Mouse (Mus musculus) lung, embryonic 16.5 days (tissue): ENCODE results near the gene Satb2. TPM values are rescaled to one million over a fixed set of nuclear protein-coding genes. Genes with fewer than 3 reads are reported as not detected.

Experiments used
- ATAC-seq: fragments of 200-750 bp; cut with Nextera tagmentation; 2 replicates; pipeline ENCODE4 v1.8.0; 2017; ENCODE audit warnings: low read depth, mild to moderate bottlenecking, moderate library complexity
- H3K27ac ChIP-seq: fragments of 300-500 bp; sonication (generic); 2 replicates; pipeline ENCODE4 v1.5.1; 2014; ENCODE audit warnings: mild to moderate bottlenecking, control low read depth, low read length
- H3K27me3 ChIP-seq: fragments of 300-500 bp; sonication (generic); 2 replicates; pipeline ENCODE4 v1.6.1; 2014; ENCODE audit warnings: low read depth, low read length, mixed read lengths; ENCODE audit not compliant: control insufficient read depth, insufficient read depth
- H3K36me3 ChIP-seq: fragments of 300-500 bp; sonication (generic); 2 replicates; pipeline ENCODE4 v1.6.1; 2014; ENCODE audit warnings: low read length; ENCODE audit not compliant: control insufficient read depth, insufficient read depth
- H3K4me1 ChIP-seq: fragments of 300-500 bp; sonication (generic); replicated peaks from 2 replicates; pipeline ENCODE4 v1.6.1; 2014; ENCODE audit warnings: low read length, mixed read lengths; ENCODE audit not compliant: control insufficient read depth, insufficient read depth
- H3K4me2 ChIP-seq: fragments of 300-500 bp; sonication (generic); 2 replicates; pipeline ENCODE4 v1.6.1; 2014; ENCODE audit warnings: low read depth, low read length, control low read depth
- H3K4me3 ChIP-seq: fragments of 300-500 bp; sonication (generic); 2 replicates; pipeline ENCODE4 v1.5.1; 2014; ENCODE audit warnings: mild to moderate bottlenecking, low read length, control low read depth
- H3K9ac ChIP-seq: fragments of 300-500 bp; sonication (generic); 2 replicates; pipeline ENCODE4 v1.6.1; 2014; ENCODE audit warnings: low read length, control low read depth
- H3K9me3 ChIP-seq: fragments of 300-500 bp; sonication (generic); 2 replicates; pipeline ENCODE4 v1.6.1; 2016; ENCODE audit warnings: low read length; ENCODE audit not compliant: control insufficient read depth
- WGBS: fragments of 180-500 bp; shearing (Covaris S2); extraction: QIAGEN DNeasy Blood & Tissue Kit; methylation state at CpG from one replicate; pipeline ENCODE4 v1.1.7; 2014; 5-methylcytosine and 5-hydroxymethylcytosine counted together
- polyA plus RNA-seq: library from polyadenylated mRNA; unstranded; fragments of >200 nt; fragmentation: Nextera tagmentation; extraction: Ambion mirVana; gene quantifications from 2 replicates; pipeline ENCODE4 v1.2.1, GENCODE M21; 2015

Gene Satb2
- polyA plus RNA-seq, 1 experiment from 2014 or later: 0.54 TPM

DNA sequence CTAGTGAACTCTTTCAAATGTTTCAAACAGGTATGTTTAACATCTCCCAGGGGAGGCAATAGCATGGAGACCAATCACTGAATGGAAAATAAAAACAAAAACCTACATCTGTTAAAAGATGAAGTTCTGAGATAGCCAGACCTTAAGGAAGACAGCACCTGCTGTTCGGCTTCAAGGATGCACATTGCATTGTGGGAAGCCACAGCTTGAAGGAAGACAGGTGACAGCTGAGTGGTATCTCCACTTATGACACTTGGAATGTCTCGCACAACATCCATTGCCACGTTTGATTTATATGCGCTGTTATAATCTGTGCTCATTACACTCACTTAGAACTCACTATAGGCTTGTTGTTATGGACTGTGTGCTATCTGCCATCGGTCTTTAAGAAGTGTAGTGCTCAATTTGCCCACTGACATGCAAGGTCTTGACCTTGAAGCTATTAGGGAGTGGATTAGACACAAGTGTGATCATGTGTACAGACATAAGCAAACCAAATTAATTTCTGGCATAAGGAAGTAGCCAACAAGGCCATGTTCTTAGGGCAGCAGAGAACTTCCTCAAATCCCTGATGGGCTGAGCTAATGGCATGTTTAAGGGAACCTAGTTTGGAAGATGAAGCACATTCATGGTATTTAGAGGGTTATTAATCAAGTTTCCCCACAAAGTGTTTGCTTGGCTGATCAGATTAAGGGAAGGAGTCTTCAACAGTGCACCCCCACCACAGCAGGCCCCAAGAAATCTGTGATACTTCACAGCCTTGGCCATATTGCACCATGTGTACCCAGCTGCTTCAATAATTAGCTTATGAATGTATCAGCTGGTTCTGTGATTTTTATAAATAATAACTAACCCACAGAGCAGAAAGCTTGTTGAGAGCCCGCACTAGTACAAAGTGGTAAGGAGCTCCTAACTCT, 144.2 kb downstream of the Satb2 start:
- 77% methylated on average over 6 of the region's 6 CpGs for WGBS
- H3K9me3 ChIP-seq: no peaks in the 10 kb centered on the region
- H3K9ac ChIP-seq: no peak overlapping the region
- H3K36me3 ChIP-seq: no peaks in the 10 kb centered on the region
- H3K4me2 ChIP-seq: no peak overlapping the region
- H3K27ac ChIP-seq: no peak overlapping the region
- no peaks in the 10 kb centered on the region for H3K27me3 ChIP-seq
- H3K4me1 ChIP-seq: no peaks in the 10 kb centered on the region
- no peak overlapping the region for H3K4me3 ChIP-seq
- no peak for ATAC-seq

DNA sequence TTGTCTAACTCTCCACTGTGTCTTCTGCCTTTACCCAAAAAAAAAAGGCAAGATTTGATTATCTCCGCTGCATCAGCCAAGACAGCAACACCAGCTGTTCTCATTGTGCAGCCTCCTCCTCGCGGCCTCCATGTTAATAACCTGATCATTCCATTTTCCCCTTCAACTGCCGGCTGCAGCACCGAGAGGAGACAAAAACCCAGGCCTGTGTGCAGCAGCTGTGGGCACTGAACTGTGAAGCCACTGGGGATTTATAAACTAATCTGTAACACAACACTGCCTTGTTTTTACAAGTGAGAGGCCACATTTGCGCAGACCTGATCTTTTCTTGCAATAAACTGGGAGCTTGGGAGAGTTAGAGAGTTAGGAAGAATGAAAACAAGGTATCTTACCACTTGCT, 145.1 kb downstream of the Satb2 start:
- H3K9me3 ChIP-seq: no peaks in the 10 kb centered on the region
- 66% methylated on average over 6 of the region's 6 CpGs for WGBS
- no peaks in the 10 kb centered on the region for H3K36me3 ChIP-seq
- no peak for ATAC-seq
- H3K4me1 ChIP-seq: no peaks in the 10 kb centered on the region
- no peak overlapping the region for H3K9ac ChIP-seq
- H3K27me3 ChIP-seq: no peaks in the 10 kb centered on the region
- H3K4me2 ChIP-seq: no peak overlapping the region
- no peak overlapping the region for H3K4me3 ChIP-seq
- no peak overlapping the region for H3K27ac ChIP-seq

DNA sequence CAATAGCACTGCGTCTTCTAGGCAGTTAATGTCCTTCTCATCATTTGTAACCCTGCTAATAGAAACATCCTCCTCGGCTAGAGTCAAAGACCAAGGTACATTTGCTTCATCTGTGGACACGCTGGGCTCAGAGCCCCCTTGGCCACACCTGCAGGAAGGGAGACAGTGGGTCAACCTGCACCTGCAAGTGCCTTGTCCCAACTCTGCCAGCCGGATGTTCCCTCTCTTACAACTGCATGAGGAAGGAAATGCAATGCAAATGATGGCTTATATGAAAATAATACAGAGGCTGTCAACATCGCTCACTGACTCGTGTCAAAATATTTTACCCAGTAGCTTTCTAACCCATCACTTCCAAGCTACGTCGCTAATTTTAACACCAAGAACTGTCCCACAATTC, 145.7 kb downstream of the Satb2 start:
- no peaks in the 10 kb centered on the region for H3K9me3 ChIP-seq
- no peaks in the 10 kb centered on the region for H3K36me3 ChIP-seq
- no peaks in the 10 kb centered on the region for H3K27me3 ChIP-seq
- no peak overlapping the region for H3K27ac ChIP-seq
- 88% methylated on average over 8 of the region's 8 CpGs for WGBS
- H3K4me2 ChIP-seq: no peak overlapping the region
- H3K4me1 ChIP-seq: no peaks in the 10 kb centered on the region
- no peak overlapping the region for H3K9ac ChIP-seq
- H3K4me3 ChIP-seq: no peak overlapping the region
- ATAC-seq: no peak

DNA sequence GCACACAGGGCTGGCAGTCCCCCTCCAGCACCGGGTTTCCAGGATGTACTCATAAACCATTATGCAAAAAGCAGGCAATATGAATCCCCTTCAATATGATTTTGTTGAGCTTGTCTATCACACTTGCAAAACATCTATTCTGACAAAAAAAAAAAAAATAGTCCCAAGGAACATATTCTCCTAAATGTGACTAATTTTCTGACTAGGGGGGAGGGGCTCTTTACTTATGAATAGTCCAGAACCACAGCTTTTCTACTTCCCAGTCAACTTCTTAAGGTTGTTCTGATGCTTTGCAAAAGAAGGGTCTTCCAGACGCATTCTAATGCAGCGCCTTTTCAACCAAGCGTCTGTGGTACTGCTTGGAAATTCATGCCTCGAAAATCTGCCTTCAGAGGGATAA, 155.7 kb downstream of the Satb2 start:
- Histone ChIP-seq H3K4me2 (no peak overlapping the region), H3K9ac (no peak overlapping the region)
- WGBS: 85% methylated on average over 5 of the region's 5 CpGs

GRCm38 (mm10) chr1:56822025-56822424, 156.4 kb downstream of the Satb2 start:
- Histone ChIP-seq H3K4me3 (no peak overlapping the region), H3K9ac (no peak overlapping the region), H3K27ac (no peak overlapping the region), H3K4me2 (no peak overlapping the region), H3K36me3 (no peaks in the 10 kb centered on the region), H3K27me3 (no peaks in the 10 kb centered on the region), H3K4me1 (no peaks in the 10 kb centered on the region), H3K9me3 (no peaks in the 10 kb centered on the region)
- ATAC-seq: no peak
- 52% methylated on average over 3 of the region's 3 CpGs for WGBS

More for the DNA sequence above, 155.7 kb downstream of the Satb2 start:
- ATAC-seq: no peak
- no peaks in the 10 kb centered on the region for H3K27me3 ChIP-seq
- no peak overlapping the region for H3K4me3 ChIP-seq
- no peaks in the 10 kb centered on the region for H3K36me3 ChIP-seq
- no peaks in the 10 kb centered on the region for H3K9me3 ChIP-seq
- H3K27ac ChIP-seq: no peak overlapping the region
- no peaks in the 10 kb centered on the region for H3K4me1 ChIP-seq

DNA sequence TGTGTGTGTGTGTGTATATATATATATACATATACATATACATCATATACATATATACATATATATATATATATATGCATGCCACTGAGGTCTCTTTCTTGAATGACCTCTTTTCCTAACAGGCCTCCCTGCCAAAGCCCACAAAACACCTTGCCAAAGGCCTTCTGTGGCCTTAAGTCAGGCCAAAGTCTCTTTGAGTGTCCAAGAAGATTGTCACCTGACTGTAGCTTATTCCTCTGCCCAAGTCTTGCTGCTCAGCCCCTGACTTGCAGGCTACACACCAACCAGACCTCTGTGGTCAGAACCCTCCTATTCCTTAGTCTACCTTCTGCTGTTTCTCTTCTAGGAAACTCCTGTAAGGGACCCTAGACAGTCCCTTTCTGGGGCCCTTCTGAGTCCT, 164.9 kb downstream of the Satb2 start:
- Histone ChIP-seq H3K9ac (no peak overlapping the region), H3K36me3 (no peaks in the 10 kb centered on the region), H3K4me3 (no peak overlapping the region)

DNA sequence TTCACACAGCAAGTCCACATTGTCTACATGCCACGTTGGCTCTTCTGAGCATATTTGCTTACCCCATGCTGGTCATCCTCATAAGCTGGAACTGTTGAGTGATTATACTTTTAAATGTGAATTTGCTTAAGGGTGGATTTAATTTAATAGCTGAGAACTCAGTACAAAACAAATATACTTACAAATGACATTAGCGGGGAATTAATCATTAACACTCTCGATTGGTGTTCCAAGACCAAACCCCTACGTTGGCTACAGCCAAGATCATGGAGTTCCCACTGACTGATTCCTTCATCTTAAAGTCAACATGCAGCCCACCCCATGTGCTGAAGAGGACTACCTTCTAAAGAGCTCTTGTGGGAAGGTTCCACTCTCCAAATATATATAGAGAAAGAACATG, 165.5 kb downstream of the Satb2 start:
- H3K4me2 ChIP-seq: no peak overlapping the region
- H3K36me3 ChIP-seq: no peaks in the 10 kb centered on the region
- no peaks in the 10 kb centered on the region for H3K27me3 ChIP-seq
- no peak for ATAC-seq
- H3K4me3 ChIP-seq: no peak overlapping the region
- H3K9me3 ChIP-seq: no peaks in the 10 kb centered on the region
- no peak overlapping the region for H3K27ac ChIP-seq
- H3K9ac ChIP-seq: no peak overlapping the region
- 76% methylated on average over 4 of the region's 4 CpGs for WGBS
- no peaks in the 10 kb centered on the region for H3K4me1 ChIP-seq

More for the DNA sequence above, 164.9 kb downstream of the Satb2 start:
- no peak for ATAC-seq
- H3K27me3 ChIP-seq: no peaks in the 10 kb centered on the region
- H3K4me1 ChIP-seq: no peaks in the 10 kb centered on the region
- no peaks in the 10 kb centered on the region for H3K9me3 ChIP-seq
- no peak overlapping the region for H3K27ac ChIP-seq
- no peak overlapping the region for H3K4me2 ChIP-seq

DNA sequence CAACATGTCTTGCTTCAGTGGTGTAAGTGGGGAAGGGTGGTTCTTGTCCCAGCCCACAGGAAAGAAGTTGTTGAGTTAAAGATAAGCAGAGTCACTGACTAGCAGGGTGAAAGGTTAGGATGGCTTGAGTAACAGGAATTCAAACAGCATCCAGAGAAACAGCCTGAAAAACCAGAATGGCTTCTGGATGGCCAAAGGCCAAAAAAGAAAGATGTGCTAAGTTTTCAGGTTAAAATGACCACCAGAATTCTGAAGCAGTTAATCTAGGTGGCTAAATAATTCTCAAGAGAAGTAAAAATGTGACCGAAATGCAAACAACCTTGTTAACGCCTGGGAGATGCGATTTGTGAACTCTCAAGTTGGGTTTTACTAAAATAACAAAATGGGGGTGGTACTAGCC, 167.0 kb downstream of the Satb2 start:
- Histone ChIP-seq H3K4me3 (no peak overlapping the region), H3K27ac (no peak overlapping the region), H3K36me3 (no peaks in the 10 kb centered on the region), H3K4me2 (no peak overlapping the region), H3K27me3 (no peaks in the 10 kb centered on the region), H3K9ac (no peak overlapping the region), H3K4me1 (no peaks in the 10 kb centered on the region), H3K9me3 (no peaks in the 10 kb centered on the region)
- no peak; the same call in 1 of the 2 replicates for ATAC-seq
- 68% methylated on average over 3 of the region's 3 CpGs for WGBS

- Histone ChIP-seq H3K27me3 (no peaks in the 10 kb centered on the region), H3K4me2 (no peak overlapping the region), H3K4me3 (no peak overlapping the region), H3K9me3 (no peaks in the 10 kb centered on the region), H3K4me1 (no peaks in the 10 kb centered on the region), H3K36me3 (no peaks in the 10 kb centered on the region), H3K9ac (no peak overlapping the region), H3K27ac (no peak overlapping the region)
- ATAC-seq: no peak
- 89% methylated on average over 5 of the region's 5 CpGs for WGBS
Measured at GRCm38 (mm10) chr1:56806006-56806405, 172.4 kb downstream of the Satb2 start.
